Mouse (Mus musculus) embryonic facial prominence, embryonic 13.5 days (tissue): ENCODE measurements around the gene Adm2. TPM values are rescaled to one million over a fixed set of nuclear protein-coding genes. Genes with fewer than 3 reads are reported as not detected.
A peak's percentile ranks its signal among the peaks of the same experiment; 100 is the strongest.

Experiments
- ATAC-seq: fragments of 200-750 bp; cut with Nextera tagmentation; 2 replicates; pipeline ENCODE4 v1.8.0; 2017; ENCODE audit warnings: low read depth; ENCODE audit not compliant: insufficient number of reproducible peaks, insufficient read depth, low FRiP score, low TSS enrichment
- H3K27ac ChIP-seq: fragments of 300-500 bp; sonication (generic); 2 replicates; pipeline ENCODE4 v1.5.1; 2015; ENCODE audit warnings: moderate library complexity, mild to moderate bottlenecking, inconsistent platforms
- H3K27me3 ChIP-seq: fragments of 300-500 bp; sonication (generic); 2 replicates; pipeline ENCODE4 v1.6.1; 2015; ENCODE audit warnings: mild to moderate bottlenecking, inconsistent platforms
- H3K36me3 ChIP-seq: fragments of 300-500 bp; sonication (generic); 2 replicates; pipeline ENCODE4 v1.6.1; 2015; ENCODE audit warnings: mild to moderate bottlenecking, inconsistent platforms
- H3K4me1 ChIP-seq: fragments of 300-500 bp; sonication (generic); 2 replicates; pipeline ENCODE4 v1.6.1; 2015; ENCODE audit warnings: inconsistent platforms
- H3K4me2 ChIP-seq: fragments of 300-500 bp; sonication (generic); 2 replicates; pipeline ENCODE4 v1.6.1; 2015; ENCODE audit warnings: moderate library complexity, mild to moderate bottlenecking, inconsistent platforms
- H3K4me3 ChIP-seq: fragments of 300-500 bp; sonication (generic); 2 replicates; pipeline ENCODE4 v1.5.1; 2015; ENCODE audit warnings: mild to moderate bottlenecking, inconsistent platforms
- H3K9ac ChIP-seq: fragments of 300-500 bp; sonication (generic); 2 replicates; pipeline ENCODE4 v1.6.1; 2015; ENCODE audit warnings: mild to moderate bottlenecking, inconsistent platforms
- H3K9me3 ChIP-seq: fragments of 300-500 bp; sonication (generic); 2 replicates; pipeline ENCODE4 v1.6.1; 2016; ENCODE audit warnings: inconsistent platforms
- WGBS: fragments of 180-500 bp; shearing (Covaris S2); methylation state at CpG from one replicate; pipeline ENCODE4 v1.1.7; 2015; ENCODE audit warnings: mixed read lengths; 5-methylcytosine and 5-hydroxymethylcytosine counted together
- polyA plus RNA-seq: library from polyadenylated mRNA; unstranded; fragments of >200 nt; fragmentation: Nextera tagmentation; extraction: Ambion mirVana; gene quantifications from 2 replicates; pipeline ENCODE4 v1.2.1, GENCODE M21; 2015

Gene Adm2
- polyA plus RNA-seq: not detected in 2 replicates

DNA sequence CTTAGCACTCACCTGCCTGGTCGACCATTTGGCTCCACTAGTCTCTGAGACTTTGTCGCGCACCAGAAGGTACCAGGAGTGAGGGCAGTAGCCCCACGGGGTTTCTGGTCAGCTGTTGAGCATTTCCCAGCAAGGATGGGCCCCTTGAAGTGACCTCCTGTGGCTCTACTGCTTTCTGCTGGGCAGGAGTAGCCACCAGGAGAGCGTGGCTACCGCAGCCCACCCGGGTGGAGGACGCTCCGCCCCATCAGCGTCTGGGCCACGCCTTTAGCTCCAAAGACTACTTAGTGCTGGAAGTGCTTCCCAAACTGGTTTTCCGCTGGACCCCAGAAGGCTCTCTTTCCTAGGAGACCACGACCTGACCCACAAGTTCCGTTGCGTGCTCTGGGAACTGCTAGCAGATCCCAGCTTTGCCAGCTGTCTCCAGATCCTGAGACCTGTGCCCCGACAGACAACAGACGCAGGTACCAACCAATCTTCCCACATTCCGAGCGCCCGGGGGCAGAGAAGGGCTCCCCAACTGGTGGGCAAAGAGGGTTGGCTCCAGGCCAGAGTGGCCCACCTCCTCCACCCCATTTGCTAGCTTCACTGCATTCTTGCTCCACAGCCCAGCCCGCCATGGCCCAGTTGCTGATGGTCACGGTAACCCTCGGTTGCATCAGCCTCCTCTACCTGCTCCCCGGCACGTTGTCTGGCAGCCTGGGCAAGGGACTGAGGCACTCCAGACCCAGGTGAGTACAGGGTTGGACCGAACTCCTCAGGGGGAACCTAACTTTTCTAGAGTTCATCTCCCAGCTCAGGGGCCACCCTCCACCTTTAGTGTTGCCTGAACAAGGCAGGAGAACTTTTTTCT lies at the start of gene Adm2:
Gene Adm2 (plus strand): TSS at position 51 of the 853 bp plus-strand sequence.
- Histone ChIP-seq H3K27ac (no peak within 1 kb of the TSS), H3K4me2 (peak within 1 kb of the TSS; percentile 55), H3K9ac (peak within 1 kb of the TSS; percentile 2; the same call in 1 of the 2 replicates), H3K4me1 (peaks cover 7% of the 10 kb centered on the region), H3K27me3 (peaks cover 26% of the 10 kb centered on the region), H3K4me3 (peak within 1 kb of the TSS; percentile 23), H3K36me3 (no peaks in the 10 kb centered on the region), H3K9me3 (no peaks in the 10 kb centered on the region)
- no peak for ATAC-seq
- 5% methylated on average over 26 of the region's 26 CpGs for WGBS

GRCm38 (mm10) chr15:89275497-89275896 lies 47.0 kb upstream of the Adm2 start:
- Histone ChIP-seq H3K9ac (no peak overlapping the region), H3K4me1 (no peaks in the 10 kb centered on the region), H3K27ac (no peak overlapping the region), H3K9me3 (no peaks in the 10 kb centered on the region), H3K4me3 (no peak overlapping the region), H3K36me3 (peaks cover 84% of the 10 kb centered on the region), H3K4me2 (no peak overlapping the region), H3K27me3 (no peaks in the 10 kb centered on the region)
- WGBS: 91% methylated on average over 3 of the region's 3 CpGs
- no peak for ATAC-seq

GRCm38 (mm10) chr15:89277366-89277765 lies 45.2 kb upstream of the Adm2 start:
- H3K9me3 ChIP-seq: no peaks in the 10 kb centered on the region
- 90% methylated on average over 4 of the region's 4 CpGs for WGBS
- no peaks in the 10 kb centered on the region for H3K4me1 ChIP-seq
- H3K9ac ChIP-seq: no peak overlapping the region
- H3K4me2 ChIP-seq: no peak overlapping the region
- no peak overlapping the region for H3K4me3 ChIP-seq
- no peaks in the 10 kb centered on the region for H3K27me3 ChIP-seq
- H3K27ac ChIP-seq: no peak overlapping the region
- peaks cover 90% of the 10 kb centered on the region for H3K36me3 ChIP-seq
- ATAC-seq: no peak

GRCm38 (mm10) chr15:89282546-89282945 lies 40.0 kb upstream of the Adm2 start:
- Histone ChIP-seq H3K27ac (no peak overlapping the region), H3K4me3 (no peak overlapping the region), H3K27me3 (no peaks in the 10 kb centered on the region), H3K4me2 (no peak overlapping the region), H3K9ac (no peak overlapping the region), H3K36me3 (peaks cover 94% of the 10 kb centered on the region), H3K9me3 (no peaks in the 10 kb centered on the region), H3K4me1 (no peaks in the 10 kb centered on the region)
- ATAC-seq: no peak
- 78% methylated on average over 6 of the region's 6 CpGs for WGBS

- no peak overlapping the region for H3K4me2 ChIP-seq
- peaks cover 96% of the 10 kb centered on the region for H3K36me3 ChIP-seq
- no peak overlapping the region for H3K27ac ChIP-seq
- H3K9ac ChIP-seq: no peak overlapping the region
- H3K4me3 ChIP-seq: no peak overlapping the region
- ATAC-seq: no peak
- 80% methylated on average over 2 of the region's 2 CpGs for WGBS
- H3K27me3 ChIP-seq: no peaks in the 10 kb centered on the region
- H3K4me1 ChIP-seq: no peaks in the 10 kb centered on the region
- H3K9me3 ChIP-seq: no peaks in the 10 kb centered on the region
Observed at GRCm38 (mm10) chr15:89284094-89284493, 38.4 kb upstream of the Adm2 start.

GRCm38 (mm10) chr15:89285004-89285403 lies 37.5 kb upstream of the Adm2 start:
- Histone ChIP-seq H3K4me2 (no peak overlapping the region), H3K9me3 (no peaks in the 10 kb centered on the region), H3K4me1 (no peaks in the 10 kb centered on the region), H3K9ac (no peak overlapping the region), H3K36me3 (peaks cover 96% of the 10 kb centered on the region), H3K4me3 (no peak overlapping the region), H3K27me3 (no peaks in the 10 kb centered on the region), H3K27ac (no peak overlapping the region)
- ATAC-seq: no peak

DNA sequence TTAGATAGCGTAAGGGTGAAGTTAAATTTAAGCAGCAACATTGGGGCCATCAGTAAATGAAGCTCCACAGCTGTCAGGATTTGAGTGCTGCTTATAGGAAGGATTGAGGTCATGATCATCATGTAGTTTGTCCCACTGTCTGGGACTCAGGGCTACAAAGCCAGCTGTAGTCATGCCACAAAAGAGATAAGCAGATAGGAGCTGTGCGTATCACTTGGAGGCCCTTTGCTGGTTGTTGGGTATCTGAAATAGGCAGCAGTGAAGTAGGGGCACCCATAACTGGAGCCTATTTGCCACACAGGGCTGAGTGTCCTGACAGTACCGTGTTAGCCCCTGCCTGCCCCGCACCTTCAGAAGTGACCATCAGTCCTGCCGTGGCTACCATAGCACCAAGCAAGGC lies 37.0 kb upstream of the Adm2 start:
- no peak overlapping the region for H3K4me3 ChIP-seq
- no peak for ATAC-seq
- no peaks in the 10 kb centered on the region for H3K27me3 ChIP-seq
- no peak overlapping the region for H3K27ac ChIP-seq
- no peak overlapping the region for H3K9ac ChIP-seq
- WGBS: 95% methylated on average over 5 of the region's 5 CpGs
- no peaks in the 10 kb centered on the region for H3K9me3 ChIP-seq
- no peaks in the 10 kb centered on the region for H3K4me1 ChIP-seq
- peaks cover 96% of the 10 kb centered on the region for H3K36me3 ChIP-seq
- no peak overlapping the region for H3K4me2 ChIP-seq

GRCm38 (mm10) chr15:89286114-89286513 lies 36.4 kb upstream of the Adm2 start:
- Histone ChIP-seq H3K27me3 (no peaks in the 10 kb centered on the region), H3K4me2 (no peak overlapping the region), H3K36me3 (peaks cover 96% of the 10 kb centered on the region), H3K9ac (no peak overlapping the region), H3K9me3 (no peaks in the 10 kb centered on the region), H3K4me1 (no peaks in the 10 kb centered on the region), H3K4me3 (no peak overlapping the region), H3K27ac (no peak overlapping the region)
- WGBS: 71% methylated on average over 7 of the region's 7 CpGs
- ATAC-seq: no peak

DNA sequence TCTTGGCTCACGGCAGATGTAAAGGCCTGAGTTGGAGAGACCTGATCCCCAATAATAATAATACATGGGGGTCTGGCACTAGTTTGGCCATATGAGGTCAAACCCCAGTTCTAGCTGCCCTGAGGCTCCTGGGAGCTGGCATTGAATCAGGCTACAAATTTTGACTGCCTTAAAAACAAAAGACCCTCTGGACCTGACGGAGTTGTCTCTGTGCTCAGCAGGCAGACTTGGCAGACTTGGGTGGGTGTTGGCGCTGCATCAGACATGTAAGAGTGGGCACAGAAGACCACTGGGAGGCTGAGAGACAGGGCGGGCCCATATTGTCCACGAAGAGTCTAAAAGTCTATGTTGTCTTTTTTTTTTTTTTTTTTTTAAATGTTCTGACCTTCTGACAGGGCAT lies 35.9 kb upstream of the Adm2 start:
- no peak for ATAC-seq
- Histone ChIP-seq H3K4me3 (no peak overlapping the region), H3K27me3 (no peaks in the 10 kb centered on the region), H3K27ac (no peak overlapping the region), H3K36me3 (peaks cover 96% of the 10 kb centered on the region), H3K9me3 (no peaks in the 10 kb centered on the region), H3K4me1 (no peaks in the 10 kb centered on the region), H3K4me2 (no peak overlapping the region), H3K9ac (no peak overlapping the region)
- 81% methylated on average over 5 of the region's 5 CpGs for WGBS

- Histone ChIP-seq H3K36me3 (peaks cover 95% of the 10 kb centered on the region), H3K27me3 (no peaks in the 10 kb centered on the region), H3K4me1 (no peaks in the 10 kb centered on the region), H3K9ac (no peak overlapping the region), H3K4me2 (no peak overlapping the region), H3K27ac (no peak overlapping the region), H3K9me3 (no peaks in the 10 kb centered on the region), H3K4me3 (no peak overlapping the region)
- WGBS: 92% methylated on average over 23 of the region's 23 CpGs
- no peak for ATAC-seq
Observed at GRCm38 (mm10) chr15:89288227-89288767, 34.2 kb upstream of the Adm2 start.

GRCm38 (mm10) chr15:89289455-89289854 lies 33.1 kb upstream of the Adm2 start:
- no peak for ATAC-seq
- H3K4me2 ChIP-seq: no peak overlapping the region
- no peaks in the 10 kb centered on the region for H3K9me3 ChIP-seq
- WGBS: 96% methylated on average over 11 of the region's 11 CpGs
- no peaks in the 10 kb centered on the region for H3K4me1 ChIP-seq
- no peak overlapping the region for H3K9ac ChIP-seq
- no peak overlapping the region for H3K4me3 ChIP-seq
- peaks cover 96% of the 10 kb centered on the region for H3K36me3 ChIP-seq
- H3K27me3 ChIP-seq: no peaks in the 10 kb centered on the region
- H3K27ac ChIP-seq: no peak overlapping the region

- Histone ChIP-seq H3K36me3 (peaks cover 97% of the 10 kb centered on the region), H3K9ac (no peak overlapping the region), H3K4me3 (no peak overlapping the region), H3K4me2 (no peak overlapping the region), H3K4me1 (no peaks in the 10 kb centered on the region), H3K27ac (no peak overlapping the region), H3K27me3 (no peaks in the 10 kb centered on the region), H3K9me3 (no peaks in the 10 kb centered on the region)
- WGBS: 87% methylated on average over 3 of the region's 3 CpGs
- ATAC-seq: no peak
Observed at GRCm38 (mm10) chr15:89291521-89291920, 31.0 kb upstream of the Adm2 start.
